Mouse (Mus musculus) E14TG2a.4 (cell line): ENCODE measurements at regions not wholly inside any gene's neighbourhood (a gene's known extent, or its start where the extent isn't known, plus 50 kb on each side); places are given as distances from the start of the nearest gene placed in this dataset.

Source experiments
- CTCF ChIP-seq: conservative IDR thresholded peaks from 2 replicates; pipeline ENCODE4 v1.5.1; 2014; ENCODE audit warnings: low read length
- POU5F1 ChIP-seq: IDR thresholded peaks from 2 replicates; pipeline ENCODE4 v1.6.1; 2014; ENCODE audit warnings: low read length, borderline replicate concordance

GRCm38 (mm10) chr3:19368998-19369397 lies 259.5 kb downstream of the 1700064H15Rik start:
- TF ChIP-seq CTCF (no peak), POU5F1 (no peak)
